Mouse (Mus musculus) urinary bladder, adult 2 months (tissue): ENCODE measurements at regions not wholly inside any gene's neighbourhood (a gene's known extent, or its start where the extent isn't known, plus 50 kb on each side); places are given as distances from the start of the nearest gene placed in this dataset.

ENCODE experiments used
- DNase-seq: peaks from one replicate; pipeline ENCODE4 v3.0.0; 2022; ENCODE audit warnings: low spot score

DNA sequence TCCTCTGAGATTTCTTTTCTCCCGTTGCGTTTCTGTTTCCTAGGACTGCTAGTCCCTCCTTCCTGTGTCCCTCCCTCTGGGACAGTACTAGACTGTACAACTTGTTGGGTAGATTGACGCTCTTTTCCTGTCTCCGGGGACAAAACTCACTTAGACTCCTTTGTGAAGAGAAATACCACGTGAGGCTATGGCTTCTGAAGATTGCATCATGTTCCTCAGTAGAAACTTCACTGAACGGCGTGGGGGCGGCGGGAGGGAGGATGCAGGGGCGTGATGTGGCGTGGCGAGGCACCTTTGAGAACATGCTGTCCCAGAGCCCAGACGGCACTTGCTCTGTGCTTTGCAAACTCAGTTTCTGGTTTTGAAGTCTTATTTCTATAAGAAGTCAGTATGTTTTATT lies 78.5 kb downstream of the Spata18 start:
- no peak for DNase-seq

DNA sequence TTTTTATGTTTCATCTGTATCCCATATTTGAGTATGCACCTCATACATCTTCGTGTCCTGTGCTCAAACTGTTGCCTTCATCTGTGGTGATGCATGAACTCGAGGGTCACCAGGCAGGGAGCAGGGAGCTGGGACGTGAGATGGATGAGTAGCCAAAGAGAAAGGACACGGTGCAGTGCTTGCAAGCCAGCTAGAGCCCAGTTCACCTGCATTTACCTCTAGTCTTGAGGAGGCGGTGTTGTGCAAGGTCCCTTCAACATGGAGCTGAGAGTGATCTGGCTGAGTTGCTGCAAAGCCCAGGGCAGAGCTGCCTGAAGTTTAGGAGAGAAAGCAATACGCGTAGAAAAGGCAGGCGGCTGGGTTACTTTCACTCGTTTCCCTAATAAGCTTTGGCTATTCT lies 80.2 kb downstream of the Spata18 start:
- no peak for DNase-seq

DNA sequence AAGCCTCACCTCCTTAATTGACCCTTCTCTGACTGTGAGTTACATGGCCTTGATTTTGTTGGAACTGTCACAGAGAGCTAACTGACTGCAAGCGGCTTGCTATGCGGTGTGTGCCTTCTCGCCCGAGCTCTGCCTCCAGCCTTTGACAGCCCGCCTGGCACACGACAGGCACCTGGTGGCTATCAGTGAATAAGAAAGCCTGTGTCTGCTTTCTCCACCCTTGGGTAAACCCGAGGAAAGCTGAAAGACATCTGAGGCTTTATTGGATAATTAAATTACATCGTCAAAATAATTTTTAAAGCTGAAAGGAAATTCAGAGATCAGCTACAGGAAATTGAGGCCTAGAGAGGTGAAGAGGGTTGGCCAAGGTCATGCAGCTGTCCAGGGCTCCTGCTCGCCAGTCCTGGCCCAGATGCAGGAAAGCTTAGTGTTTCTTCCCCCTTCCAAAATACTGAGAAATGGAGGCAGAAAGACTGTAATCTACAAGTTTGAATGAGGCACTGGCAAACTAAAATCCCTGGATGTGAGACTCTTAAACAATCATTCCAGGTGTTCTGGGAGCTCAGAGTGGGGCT lies 80.9 kb downstream of the Spata18 start:
- no peak for DNase-seq

DNA sequence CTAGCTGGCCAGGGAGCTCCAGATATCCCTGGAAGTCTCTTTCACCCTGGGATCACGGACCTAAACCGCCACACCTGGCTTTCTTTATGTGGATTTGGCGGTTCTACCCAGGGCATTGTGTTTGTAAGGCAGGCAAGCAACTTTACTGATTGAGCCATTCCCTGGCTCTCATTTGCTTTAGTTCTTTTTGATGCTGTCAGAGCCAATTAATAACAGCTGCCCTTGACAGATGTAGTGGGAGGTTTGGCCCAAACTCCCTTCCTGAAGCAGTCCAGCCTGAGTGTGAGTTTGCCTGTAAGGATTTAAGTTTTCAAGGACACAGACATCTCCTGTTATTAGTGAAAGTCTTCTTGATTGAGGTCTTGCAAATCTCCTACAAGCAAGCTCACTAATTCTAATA lies 89.6 kb downstream of the Spata18 start:
- DNase-seq = no peak

DNA sequence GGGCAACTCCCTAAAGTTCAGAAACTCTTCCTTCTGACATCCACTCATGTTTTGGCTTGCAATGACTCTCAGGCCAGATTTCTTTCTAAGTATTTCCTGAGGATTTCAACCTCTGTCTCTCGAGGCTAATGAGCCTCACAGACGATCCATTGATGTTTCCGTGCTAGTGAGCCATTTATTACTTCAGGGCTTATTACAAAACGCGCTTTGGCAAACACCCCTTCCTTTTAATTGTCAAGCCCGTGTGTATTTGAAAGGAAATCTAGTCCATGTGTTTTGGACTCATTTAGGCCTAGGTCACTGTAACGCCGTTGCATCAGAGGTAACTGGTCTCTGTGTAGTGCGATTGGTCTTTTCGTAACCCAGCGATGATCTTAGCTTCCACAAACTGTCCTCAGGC lies 90.3 kb downstream of the Spata18 start:
- no peak for DNase-seq

DNA sequence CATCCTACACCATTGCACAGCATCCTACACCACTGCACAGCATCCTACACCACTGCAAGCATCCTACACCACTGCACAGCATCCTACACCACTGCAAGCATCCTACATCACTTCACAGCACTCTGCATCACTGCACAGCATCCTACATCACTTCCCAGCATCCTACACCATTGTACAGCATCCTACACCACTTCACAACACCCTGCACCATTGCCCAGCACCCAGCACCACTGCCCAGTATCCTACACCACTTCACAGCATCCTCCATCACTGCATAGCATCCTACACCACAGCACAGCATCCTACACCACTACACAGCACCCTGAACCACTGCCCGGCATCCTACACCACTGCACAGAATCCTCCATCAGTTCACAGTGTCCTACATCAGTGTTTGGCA lies 92.8 kb downstream of the Spata18 start:
- no peak for DNase-seq

DNA sequence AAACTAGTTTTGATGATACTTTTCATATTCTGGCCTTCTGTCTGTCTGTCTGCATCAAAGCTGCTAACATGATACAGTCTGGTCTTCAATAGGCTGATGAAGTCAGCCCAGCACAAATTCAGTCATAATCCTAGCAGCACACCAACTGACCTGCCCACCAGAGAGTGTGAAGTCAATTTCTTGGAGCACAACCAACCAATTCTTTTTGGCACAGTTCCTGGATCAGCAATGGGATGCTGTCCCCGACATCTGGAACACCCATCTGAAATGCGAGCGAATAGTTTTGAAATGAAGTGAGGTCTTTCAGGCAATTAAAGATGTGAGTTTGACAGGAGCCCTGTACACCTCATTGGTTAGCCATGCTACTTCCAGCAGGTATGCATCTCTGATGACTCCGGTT lies 98.6 kb downstream of the Spata18 start:
- DNase-seq = no peak

DNA sequence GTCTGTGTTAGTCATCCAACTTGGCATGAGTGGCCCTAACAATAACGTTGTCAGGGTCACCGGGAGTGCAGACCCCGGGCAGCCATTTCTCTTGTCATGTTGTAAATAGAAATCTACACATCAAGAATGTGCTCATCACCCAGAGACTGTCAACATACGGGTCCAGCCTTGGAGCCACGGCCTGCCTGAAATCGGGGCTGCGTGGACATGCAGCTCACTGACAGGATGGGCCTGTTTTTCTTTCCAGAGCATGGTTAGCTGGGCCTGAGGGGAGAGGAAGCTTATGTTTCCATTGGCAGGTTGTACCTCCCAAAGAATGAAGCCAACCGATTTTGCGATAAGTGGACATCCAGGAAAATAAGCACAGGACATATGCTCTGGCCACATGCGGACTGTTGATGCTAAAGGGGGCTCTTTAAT lies 101.1 kb downstream of the Spata18 start:
- DNase-seq = no peak

DNA sequence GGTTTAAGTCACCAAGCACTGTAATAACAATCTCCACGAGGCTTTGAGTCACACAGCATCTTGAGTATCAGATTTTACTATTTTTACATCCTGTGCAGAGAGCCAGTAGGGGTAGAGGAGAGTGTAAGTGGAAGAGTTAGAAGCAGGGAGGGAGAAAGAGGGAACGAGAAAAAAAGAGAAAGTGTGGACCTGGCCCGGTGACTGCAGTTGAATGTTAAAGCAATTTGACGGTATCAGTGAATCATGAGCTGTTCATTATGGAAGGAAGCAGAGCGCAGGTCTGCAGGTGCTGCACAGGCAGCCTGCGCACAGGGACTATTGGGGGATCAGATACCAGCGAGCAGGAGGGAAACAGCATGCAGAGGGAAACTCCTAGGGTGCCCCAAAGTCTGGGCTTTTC lies 102.6 kb downstream of the Spata18 start:
- DNase-seq = no peak

DNA sequence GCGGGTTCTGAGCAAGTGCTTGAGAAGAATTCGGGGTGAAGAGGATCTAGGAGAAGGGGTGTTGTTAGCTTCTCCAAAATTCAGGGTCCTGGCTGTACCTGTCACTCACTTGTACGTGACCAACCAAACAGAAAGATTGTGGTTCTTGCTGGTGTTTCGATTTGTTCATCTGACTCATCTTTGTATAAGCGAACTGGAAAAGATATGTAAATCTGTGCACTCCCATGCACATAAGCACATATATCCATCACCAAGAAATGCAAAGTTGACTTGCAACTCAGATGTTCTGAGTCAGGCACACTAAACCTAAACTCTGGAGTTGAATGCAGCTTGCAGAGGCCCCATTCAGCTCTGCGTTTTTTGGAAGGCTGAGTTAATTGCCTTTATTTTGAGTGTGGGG lies 107.4 kb downstream of the Spata18 start:
- DNase-seq = no peak

DNA sequence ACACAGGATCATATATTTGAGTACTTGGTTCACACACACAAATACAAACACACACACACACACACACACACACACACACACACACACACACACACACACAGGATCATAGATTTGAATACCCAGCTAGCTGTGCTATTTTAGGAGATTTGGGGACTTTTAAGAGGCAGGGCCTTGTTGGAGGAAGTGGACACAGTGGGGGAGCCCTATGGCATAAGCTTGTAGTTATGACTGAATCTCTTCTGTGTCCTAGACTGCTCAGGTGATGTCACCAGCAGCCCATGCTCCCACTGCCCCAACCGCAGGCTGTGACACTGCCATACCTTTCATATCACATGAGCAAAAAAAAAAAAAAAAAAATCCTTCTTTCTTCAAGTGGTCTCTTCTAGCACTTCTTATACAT lies 110.1 kb downstream of the Spata18 start:
- DNase-seq = no peak

DNA sequence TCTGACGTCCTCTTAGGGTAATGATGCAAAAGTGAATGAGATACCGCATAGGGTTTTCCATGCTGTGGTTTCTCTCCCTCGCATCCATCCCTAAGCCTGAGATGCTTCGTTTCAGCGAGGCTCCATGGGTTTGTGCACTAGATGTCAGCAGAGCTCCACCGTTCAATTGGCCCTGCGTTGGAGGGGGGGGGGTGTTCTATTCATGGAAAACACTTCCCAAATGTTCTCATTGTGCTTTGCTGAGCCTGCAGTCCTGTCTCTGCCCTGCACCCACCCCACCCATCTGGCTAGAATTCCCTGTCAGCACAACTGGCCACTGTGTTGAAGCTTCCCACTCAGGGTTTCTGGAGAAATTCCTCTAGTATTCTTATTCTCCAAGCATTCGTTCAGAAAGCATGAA lies 110.5 kb downstream of the Spata18 start:
- DNase-seq = no peak

DNA sequence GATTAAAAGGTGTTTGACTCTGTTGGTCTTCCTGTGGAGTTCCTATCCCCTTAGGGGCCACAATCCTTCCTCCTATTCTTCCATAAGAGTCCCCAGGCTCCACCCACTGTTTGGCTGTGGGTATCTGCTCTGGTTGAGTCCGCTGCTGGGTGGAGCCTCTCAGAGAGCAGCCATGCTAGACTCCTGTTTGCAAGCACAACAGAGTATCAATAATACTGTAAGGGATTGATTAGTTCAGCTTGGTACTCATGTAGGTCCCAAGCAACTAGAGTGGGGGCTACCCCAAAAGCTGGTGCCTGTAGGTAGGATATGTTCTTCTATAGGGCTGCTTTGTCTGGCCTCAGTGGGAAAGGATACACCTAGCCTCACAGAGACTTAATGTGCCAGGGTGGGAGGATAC lies 113.0 kb downstream of the Spata18 start:
- DNase-seq = no peak

DNA sequence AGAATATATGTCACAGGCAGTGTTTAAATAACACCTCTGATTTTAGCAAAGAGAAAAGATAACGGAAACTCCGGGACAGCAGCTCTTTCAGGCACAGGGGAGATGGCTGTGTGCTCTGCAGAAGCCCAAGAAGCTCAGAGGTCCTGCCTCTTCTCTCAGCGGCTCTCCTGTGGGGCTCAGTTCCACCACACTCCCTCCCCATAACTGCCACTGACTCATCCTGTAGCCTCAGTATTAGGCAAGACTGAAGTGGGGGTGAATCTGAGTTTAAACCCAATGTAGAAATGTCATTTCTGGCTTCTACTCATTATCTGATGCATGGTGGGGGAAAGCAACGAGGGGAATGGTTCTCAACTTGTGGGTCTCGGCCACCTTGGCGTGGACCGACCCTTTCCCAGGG lies 114.3 kb downstream of the Spata18 start:
- DNase-seq = no peak

DNA sequence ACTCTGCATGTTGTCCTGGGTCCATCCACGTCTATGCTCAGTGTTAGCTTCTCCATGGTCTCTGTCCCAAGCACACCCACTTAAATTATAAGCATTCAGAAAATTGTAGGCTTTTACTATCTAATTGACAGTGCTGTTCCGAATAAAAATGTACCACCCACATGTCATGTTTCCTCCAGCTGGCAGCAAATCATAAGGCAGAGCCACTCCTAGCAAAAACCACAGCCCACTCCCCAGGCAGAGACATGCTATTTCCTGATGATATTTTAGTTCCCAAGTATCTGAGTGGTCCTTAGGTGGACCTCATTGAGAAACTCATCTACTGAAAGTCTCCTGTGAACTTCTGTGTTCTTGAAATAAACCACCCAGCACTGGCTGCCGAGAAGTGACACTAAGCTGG lies 117.1 kb downstream of the Spata18 start:
- DNase-seq = no peak

DNA sequence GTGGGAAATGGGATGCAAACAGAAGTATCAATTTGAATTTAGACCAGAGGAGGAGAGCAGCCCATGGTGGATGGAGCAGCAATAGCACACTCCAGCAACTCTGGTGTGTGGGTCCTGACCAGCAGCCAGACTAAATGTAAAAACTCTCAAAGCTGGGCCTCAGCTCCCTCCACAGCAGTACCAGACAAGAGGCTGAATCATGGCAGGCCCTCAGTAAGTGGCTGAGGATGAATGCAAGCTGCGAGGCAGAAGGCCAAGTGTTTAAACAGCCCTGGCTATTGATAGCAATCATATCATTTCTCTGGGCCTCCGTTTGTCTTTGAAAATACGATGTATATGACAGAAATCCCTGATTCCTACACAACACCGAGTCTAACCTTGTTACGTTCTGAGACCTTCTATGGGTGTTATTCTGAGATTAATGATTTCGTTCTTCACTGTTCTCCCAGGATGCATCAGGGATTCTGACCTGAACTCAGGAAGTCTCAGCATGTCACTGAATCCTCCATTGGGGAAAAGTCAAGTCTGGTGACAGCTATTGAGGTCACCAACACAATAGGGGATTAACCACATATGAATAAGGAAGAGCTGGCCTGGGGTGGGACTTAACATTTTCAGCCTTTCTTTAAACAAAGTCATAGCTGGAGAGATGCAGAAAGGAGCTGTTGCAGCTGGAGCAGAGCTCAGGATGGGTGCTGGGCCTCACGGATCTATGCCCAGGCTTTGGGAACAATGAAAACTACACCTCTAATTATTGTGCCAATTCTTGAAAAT lies 124.8 kb downstream of the Spata18 start:
- no peak for DNase-seq

DNA sequence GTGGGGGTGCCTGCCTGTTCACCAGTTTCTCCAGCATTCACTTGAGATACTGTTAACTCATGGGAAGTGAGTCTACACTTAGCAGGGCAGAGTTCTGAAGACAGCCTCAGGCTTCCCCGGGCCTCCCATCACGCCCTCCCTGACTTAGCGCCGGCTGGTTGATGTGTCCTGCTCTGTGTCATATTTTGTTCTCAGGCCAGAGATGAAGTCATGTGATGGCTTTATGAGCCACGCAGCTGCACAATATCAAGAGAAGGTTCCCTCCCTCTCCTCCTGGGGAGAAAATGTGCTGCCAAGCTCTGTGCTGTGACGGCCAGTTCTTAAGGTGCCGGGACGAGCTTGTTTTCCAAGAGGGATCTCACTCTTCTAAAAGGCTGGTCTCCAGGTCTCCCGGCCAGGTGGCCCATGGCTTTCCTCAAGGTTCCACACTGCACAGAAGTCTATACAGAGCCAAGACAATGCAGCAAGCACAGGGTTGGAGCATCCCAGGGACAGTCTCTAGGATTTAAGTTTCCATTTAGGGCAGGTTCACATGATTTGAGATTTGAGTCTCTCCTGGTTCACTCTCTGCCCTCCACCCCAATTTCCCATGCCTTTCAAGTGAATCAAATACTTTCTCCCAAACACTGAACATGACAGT lies 126.2 kb downstream of the Spata18 start:
- DNase-seq = no peak

DNA sequence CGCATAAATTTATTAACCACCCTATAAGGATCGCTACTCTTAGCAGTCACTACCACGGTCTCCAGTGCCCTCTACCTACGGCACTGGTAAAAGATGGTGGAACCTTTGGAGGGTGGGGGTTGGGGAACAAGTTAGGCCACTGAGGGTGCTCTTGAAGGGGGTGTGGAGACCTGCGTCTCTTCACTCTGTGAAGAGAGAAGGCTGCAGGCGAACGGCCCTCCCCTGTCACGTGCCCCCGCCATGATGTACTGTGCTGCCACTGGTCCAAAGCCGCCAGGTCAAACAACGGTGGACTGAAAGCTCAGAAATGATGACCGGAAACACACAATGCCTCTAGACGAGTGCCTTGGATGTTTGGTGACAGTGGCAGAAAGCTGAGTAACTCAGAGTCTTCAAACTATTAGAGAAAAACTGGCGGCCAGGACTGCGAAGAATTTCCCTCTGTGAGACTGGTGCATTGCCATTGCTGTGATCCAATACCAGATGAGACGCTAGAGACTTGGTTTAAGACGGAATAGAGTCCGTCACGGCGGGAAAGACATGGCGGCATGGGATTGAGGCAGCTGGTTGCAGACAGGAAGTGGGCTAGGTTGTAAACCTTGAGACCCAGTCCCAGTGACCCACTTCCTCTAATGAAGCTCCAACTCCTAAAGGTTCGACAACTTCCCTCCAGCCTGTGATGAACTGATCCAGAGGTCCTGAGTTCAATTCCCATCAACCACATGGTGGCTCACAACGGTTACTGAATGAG lies 130.2 kb downstream of the Spata18 start:
- no peak for DNase-seq

DNA sequence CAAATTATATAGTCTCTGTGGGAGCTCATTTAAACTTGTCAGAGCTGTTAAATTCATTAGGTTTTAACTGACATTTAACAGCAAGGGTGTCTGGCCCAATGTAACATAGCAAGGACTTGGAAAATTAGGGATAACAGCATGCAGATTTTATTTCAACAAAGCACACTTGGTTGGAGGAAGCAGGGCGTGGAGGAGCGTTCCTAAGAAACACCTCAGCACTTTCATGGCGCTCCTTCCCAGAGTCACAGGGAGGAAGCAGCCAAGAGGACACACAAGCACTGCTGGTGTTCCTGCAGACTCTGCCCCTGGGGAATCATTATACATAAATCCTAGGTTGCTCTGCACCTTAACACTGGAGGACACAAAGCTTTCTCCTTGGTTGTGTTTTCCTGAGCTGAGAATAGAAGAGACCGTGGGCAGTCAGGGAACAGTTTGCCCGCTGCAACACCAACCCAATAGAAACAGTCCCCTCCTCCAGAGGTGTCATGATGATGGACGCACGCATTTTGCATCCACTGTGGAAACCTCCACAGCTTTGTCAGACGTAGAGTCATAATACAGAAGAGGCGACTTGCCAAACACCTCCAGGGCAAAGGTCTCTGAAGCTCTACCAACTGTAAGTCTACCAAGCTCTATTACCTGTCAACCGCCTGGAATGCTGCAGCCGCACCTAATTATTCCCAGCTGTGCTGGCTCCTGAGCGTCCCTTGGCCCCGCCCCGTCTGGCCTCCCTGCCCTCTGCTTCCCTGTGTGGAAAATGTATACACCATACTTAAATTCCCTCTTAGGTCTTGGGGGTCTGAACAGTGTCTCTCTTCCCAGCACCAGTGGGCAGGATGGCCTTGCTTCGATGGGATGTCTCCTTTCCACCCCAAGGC lies 131.3 kb downstream of the Spata18 start:
- DNase-seq = no peak

DNA sequence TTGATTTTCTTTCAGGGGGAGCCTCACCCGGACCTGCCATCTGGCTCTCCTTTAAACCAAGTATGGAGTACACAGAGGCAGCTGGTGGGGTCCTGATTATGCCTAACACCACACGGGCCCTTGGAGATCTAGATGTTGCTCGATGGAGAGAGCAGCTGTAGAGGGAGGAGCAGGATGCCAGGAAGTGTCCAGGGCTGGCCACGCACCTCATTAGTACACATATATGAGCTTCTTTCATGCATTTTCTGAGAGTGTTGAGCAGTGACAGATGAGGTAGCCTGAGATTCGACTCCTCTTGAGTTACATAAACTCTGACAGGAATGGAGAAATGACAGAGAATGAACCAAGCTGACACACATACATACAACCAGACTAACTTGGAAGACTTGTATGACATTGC lies 136.1 kb downstream of the Spata18 start:
- DNase-seq = no peak

DNA sequence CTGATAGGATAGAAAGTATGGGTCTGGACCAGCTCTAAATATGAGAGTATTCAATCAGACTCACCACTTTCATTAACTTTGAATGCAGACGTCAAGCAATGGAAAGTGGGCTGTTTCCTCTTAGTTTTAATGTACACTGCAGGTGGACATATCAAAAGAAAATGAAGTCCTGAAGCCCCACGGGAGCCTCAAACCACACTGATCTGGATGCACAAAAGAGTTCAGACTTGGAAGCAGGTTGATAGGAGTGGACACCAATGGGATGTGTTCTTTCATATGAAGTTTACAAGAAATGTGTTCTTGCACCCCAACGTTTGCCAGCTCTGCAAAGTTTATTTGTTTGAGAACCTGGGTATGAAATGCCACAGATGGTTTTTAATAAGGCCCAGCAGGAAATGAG lies 141.0 kb downstream of the Spata18 start:
- DNase-seq = no peak

DNA sequence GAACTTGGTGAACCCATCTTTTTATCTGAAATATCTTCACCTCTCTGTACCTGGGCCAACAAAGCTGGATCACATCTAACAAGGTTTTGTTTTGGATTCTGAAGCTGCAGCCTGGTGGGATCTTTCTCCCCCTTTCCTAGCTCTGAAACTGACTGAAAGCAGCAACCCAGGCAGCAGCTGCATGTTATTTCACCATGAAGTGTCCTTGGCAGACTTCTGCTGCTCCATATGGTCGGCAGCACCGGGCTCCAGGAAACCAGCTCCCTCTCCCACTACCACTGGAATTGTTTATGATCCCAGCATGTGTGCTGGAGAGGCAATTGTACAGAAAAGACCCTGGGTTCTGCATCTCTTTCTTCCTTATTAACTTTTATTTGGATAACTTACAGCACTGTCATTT lies 145.0 kb downstream of the Spata18 start:
- no peak for DNase-seq
